Mouse (Mus musculus) midbrain, embryonic 15.5 days (tissue): ENCODE measurements around the gene Syncrip. TPM values are rescaled to one million over a fixed set of nuclear protein-coding genes. Genes with fewer than 3 reads are reported as not detected.
"Not testable (repeated sequence)": the region's sequence is repeated elsewhere in the genome, so short reads cannot be mapped to it uniquely, and the experiment has no call there.

Experiments
- ATAC-seq: fragments of 200-750 bp; cut with Nextera tagmentation; replicated peaks from 2 replicates; pipeline ENCODE4 v1.8.0; 2017; ENCODE audit warnings: moderate TSS enrichment
- H3K27ac ChIP-seq: fragments of 300-500 bp; sonication (generic); 2 replicates; pipeline ENCODE4 v1.5.1; 2015; ENCODE audit warnings: mild to moderate bottlenecking, inconsistent platforms
- H3K27me3 ChIP-seq: fragments of 300-500 bp; sonication (generic); replicated peaks from 2 replicates; pipeline ENCODE4 v1.6.1; 2015; ENCODE audit warnings: inconsistent platforms
- H3K36me3 ChIP-seq: fragments of 300-500 bp; sonication (generic); replicated peaks from 2 replicates; pipeline ENCODE4 v1.6.1; 2015; ENCODE audit warnings: inconsistent platforms
- H3K4me1 ChIP-seq: fragments of 300-500 bp; sonication (generic); 2 replicates; pipeline ENCODE4 v1.6.1; 2015; ENCODE audit warnings: inconsistent platforms
- H3K4me2 ChIP-seq: fragments of 300-500 bp; sonication (generic); 2 replicates; pipeline ENCODE4 v1.6.1; 2015; ENCODE audit warnings: inconsistent platforms, mild to moderate bottlenecking, moderate library complexity
- H3K4me3 ChIP-seq: fragments of 300-500 bp; sonication (generic); 2 replicates; pipeline ENCODE4 v1.5.1; 2015; ENCODE audit warnings: mild to moderate bottlenecking, inconsistent platforms
- H3K9ac ChIP-seq: fragments of 300-500 bp; sonication (generic); 2 replicates; pipeline ENCODE4 v1.6.1; 2015; ENCODE audit warnings: mild to moderate bottlenecking, inconsistent platforms
- H3K9me3 ChIP-seq: fragments of 300-500 bp; sonication (generic); 2 replicates; pipeline ENCODE4 v1.6.1; 2016; ENCODE audit warnings: inconsistent platforms
- WGBS: fragments of 180-500 bp; shearing (Covaris S2); methylation state at CpG from one replicate; pipeline ENCODE4 v1.1.7; 2015; ENCODE audit warnings: mixed read lengths; 5-methylcytosine and 5-hydroxymethylcytosine counted together
- polyA plus RNA-seq: library from polyadenylated mRNA; unstranded; fragments of >200 nt; fragmentation: Nextera tagmentation; extraction: Ambion mirVana; gene quantifications from 2 replicates; pipeline ENCODE4 v1.2.1, GENCODE M21; 2015

The Syncrip gene
- 75.2 and 82.5 TPM in 2 replicates for polyA plus RNA-seq

DNA sequence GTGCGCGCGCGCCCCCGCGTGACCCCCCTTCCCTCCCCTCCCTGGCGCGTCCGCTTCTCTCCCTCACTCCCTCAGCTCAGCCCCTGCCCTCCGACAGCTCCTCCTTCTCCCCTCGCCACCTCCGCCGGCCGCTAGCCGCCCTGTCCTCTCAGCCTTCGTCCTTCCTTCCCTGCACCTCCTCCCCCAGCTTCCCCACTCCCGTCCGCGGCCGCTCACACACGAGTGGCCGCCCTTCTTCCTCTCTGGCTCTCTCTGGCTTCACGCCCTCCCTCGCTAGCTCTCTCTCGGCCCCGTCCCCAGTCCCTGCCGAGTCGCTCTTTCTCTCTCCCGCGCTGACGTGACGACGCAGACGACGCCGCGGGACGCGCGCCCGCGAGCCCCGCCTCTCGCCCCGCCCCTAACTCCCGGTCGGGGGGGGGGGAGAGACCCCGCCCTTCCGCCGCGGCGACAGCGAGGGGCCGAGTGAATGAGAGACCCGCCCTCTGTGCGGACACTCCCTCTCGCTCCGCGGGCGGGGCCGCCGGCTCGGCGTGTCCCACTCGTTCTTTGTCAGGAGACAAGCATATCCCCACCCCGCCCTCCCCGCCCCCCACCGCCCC lies at the start of gene Syncrip:
TSS of gene Syncrip (minus strand) at position 345 of the 599 bp plus-strand sequence.
- Histone ChIP-seq H3K4me3 (peak within 1 kb of the TSS; percentile 87), H3K4me1 (peaks cover 23% of the 10 kb centered on the region), H3K9ac (peak within 1 kb of the TSS; percentile 88), H3K27ac (peak within 1 kb of the TSS; percentile 99), H3K4me2 (peak within 1 kb of the TSS; percentile 58)
- not testable (repeated sequence) for H3K9me3 ChIP-seq, H3K27me3 ChIP-seq, H3K36me3 ChIP-seq
- ATAC-seq, result peak; percentile 96
- under 1% methylated on average over 49 of the region's 68 CpGs for WGBS

DNA sequence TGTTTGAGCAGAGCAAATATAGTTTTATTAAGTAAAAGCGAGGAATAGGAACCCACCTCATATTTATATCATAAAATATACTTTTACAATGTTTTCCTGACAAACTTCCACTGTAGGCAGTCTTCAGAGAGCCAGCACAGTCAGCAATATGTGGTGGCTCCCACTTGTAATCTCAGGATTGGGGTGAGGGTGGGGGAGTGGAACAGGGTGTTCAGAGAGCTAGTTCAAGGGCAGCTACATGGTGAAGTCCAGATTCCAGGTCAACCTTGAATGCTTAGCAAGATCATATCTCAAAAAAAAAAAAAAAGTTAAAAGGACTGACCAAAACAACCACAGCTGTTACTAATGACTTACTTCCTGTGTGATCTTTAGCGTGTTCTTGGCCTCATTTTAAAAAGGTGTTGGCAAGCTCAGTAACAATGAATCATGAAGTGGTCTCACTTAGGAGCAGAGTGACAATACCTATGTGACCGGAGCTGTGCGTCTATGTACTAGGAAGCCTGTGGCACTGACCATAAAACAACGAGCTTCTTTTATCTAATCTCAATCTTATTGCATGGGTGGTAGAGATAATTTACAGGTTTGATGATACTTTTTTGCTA lies 47.7 kb upstream of the Syncrip start:
- ATAC-seq, result no peak
- 91% methylated on average over 5 of the region's 5 CpGs for WGBS

DNA sequence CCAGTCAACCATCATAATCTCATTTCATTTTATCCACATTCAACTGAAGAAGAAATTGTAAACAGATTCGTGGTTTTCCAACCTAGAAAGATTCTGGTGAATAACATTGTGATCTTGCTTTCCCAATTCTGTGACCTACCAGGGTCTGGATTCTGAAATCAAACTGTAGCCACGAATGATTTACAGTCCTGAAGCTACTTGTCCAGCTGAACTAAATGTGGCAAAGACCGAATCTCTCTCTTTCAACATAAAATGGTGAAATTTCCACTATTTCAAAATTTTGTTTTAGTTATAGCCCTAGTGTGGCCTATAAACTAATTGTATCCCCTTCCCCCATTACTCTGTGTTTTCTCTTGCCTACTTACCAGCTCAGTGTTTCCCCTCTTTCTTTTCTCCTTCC lies 47.2 kb upstream of the Syncrip start:
- no peaks in the 10 kb centered on the region for H3K4me1 ChIP-seq
- no peaks in the 10 kb centered on the region for H3K9me3 ChIP-seq
- H3K36me3 ChIP-seq, result no peaks in the 10 kb centered on the region
- no peak overlapping the region for H3K27ac ChIP-seq
- 84% methylated on average over 3 of the region's 3 CpGs for WGBS
- ATAC-seq, result no peak
- H3K9ac ChIP-seq, result no peak overlapping the region
- no peak overlapping the region for H3K4me3 ChIP-seq
- H3K4me2 ChIP-seq, result no peak overlapping the region
- H3K27me3 ChIP-seq, result no peaks in the 10 kb centered on the region

More for the DNA sequence above, 47.7 kb upstream of the Syncrip start:
- no peaks in the 10 kb centered on the region for H3K4me1 ChIP-seq
- no peak overlapping the region for H3K9ac ChIP-seq
- no peaks in the 10 kb centered on the region for H3K9me3 ChIP-seq
- H3K36me3 ChIP-seq, result no peaks in the 10 kb centered on the region
- no peaks in the 10 kb centered on the region for H3K27me3 ChIP-seq
- no peak overlapping the region for H3K27ac ChIP-seq
- H3K4me3 ChIP-seq, result no peak overlapping the region
- H3K4me2 ChIP-seq, result no peak overlapping the region

DNA sequence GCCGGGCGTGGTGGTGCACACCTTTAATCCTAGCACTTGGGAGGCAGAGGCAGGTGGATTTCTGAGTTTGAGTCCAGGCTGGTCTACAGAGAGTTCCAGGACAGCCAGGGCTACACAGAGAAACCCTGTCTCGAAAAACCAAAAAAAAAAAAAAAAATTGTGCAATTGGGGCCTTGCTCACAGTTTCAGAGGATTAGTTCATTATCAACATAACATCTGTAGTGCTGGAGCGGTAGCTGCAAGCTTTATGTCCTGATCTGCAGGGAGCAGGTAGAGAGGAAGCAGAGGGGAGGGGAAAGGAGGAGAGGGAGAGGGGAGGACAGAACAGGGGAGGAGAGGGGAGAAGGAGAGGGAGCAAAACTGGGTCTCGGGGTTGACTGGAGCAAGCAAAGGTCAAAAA lies 46.4 kb upstream of the Syncrip start:
- WGBS, result 78% methylated on average over 5 of the region's 5 CpGs
- H3K9me3 ChIP-seq, result no peaks in the 10 kb centered on the region

DNA sequence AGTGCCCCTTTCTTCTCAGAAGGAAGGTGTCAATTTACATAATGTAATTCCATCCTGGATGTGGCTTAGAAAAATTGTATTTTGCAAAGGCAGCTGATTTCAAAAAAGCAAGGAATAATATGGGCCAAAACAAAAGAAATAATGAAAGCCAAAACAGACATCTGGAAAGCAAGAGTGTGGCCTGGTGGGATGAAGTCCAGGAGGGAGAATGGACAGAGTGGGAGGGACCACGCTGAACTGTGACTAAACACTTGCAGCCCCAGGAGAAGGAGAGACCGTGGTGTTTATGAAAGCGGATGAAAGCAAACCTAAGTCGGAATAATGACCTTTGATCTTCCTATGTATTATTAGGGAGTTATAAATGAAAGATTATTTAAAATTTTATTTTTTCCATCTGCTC lies 45.6 kb upstream of the Syncrip start:
- Histone ChIP-seq H3K36me3 (no peaks in the 10 kb centered on the region), H3K9ac (no peak overlapping the region), H3K4me1 (peaks cover 3% of the 10 kb centered on the region; the same call in 1 of the 2 replicates), H3K9me3 (no peaks in the 10 kb centered on the region), H3K4me3 (no peak overlapping the region), H3K27me3 (no peaks in the 10 kb centered on the region), H3K4me2 (no peak overlapping the region), H3K27ac (no peak overlapping the region)
- no peak for ATAC-seq
- WGBS, result 86% methylated on average over 4 of the region's 4 CpGs

More for the DNA sequence above, 46.4 kb upstream of the Syncrip start:
- ATAC-seq, result no peak
- Histone ChIP-seq H3K36me3 (no peaks in the 10 kb centered on the region), H3K27ac (no peak overlapping the region), H3K4me2 (no peak overlapping the region), H3K9ac (no peak overlapping the region), H3K4me3 (no peak overlapping the region), H3K4me1 (no peaks in the 10 kb centered on the region), H3K27me3 (no peaks in the 10 kb centered on the region)

DNA sequence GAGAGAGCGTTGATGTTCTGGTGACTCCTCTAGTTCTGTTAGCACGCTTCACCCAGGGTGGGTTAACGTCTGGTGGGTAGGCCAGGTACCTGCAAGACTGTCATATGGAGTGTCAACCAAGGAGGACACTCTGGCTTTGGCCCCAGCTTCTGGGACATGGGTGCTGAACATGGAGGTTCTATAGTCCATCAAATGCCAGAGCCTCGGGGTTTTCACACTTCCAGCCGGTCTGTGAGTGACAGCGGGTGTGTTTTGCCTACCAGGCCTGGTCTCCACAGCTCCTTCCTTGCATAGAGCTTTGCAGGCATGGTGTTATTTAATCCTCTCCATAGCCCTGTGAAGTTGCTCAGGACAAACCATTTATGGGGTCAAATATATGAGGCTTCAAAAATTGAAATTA lies 43.0 kb upstream of the Syncrip start:
- Histone ChIP-seq H3K4me1 (peaks cover 12% of the 10 kb centered on the region), H3K4me3 (no peak overlapping the region), H3K36me3 (0 out of 2 replicates have a peak, but pooled peaks cover 5% of the 10 kb centered on the region), H3K27ac (no peak overlapping the region), H3K27me3 (no peaks in the 10 kb centered on the region), H3K4me2 (no peak overlapping the region), H3K9ac (no peak overlapping the region), H3K9me3 (no peaks in the 10 kb centered on the region)
- 87% methylated on average over 6 of the region's 6 CpGs for WGBS
- no peak for ATAC-seq

DNA sequence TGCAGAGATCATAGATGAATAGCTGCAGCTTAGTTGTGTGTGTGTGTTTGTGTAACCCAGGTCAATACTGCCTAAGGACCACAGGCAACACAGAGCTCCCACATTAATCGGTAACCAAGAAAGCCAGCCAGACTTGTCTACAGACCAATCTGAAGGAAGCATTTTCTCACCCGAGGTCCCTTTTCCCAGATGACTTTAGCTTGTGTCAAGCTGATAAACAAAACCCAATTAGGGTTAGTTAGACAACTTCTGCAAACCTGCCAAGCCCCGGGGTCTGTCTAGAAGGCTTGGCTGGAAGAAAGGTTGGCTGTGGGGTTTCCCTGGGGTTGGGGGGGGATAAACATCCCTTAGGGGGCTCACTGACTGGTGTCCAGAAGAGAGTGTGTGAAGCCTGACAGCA lies 42.4 kb upstream of the Syncrip start:
- Histone ChIP-seq H3K27ac (no peak overlapping the region), H3K9me3 (no peaks in the 10 kb centered on the region), H3K36me3 (0 out of 2 replicates have a peak, but pooled peaks cover 7% of the 10 kb centered on the region), H3K4me3 (no peak overlapping the region), H3K4me2 (no peak overlapping the region), H3K9ac (no peak overlapping the region), H3K4me1 (peaks cover 18% of the 10 kb centered on the region), H3K27me3 (no peaks in the 10 kb centered on the region)
- WGBS, result 81% methylated on average over 3 of the region's 3 CpGs
- ATAC-seq, result no peak

DNA sequence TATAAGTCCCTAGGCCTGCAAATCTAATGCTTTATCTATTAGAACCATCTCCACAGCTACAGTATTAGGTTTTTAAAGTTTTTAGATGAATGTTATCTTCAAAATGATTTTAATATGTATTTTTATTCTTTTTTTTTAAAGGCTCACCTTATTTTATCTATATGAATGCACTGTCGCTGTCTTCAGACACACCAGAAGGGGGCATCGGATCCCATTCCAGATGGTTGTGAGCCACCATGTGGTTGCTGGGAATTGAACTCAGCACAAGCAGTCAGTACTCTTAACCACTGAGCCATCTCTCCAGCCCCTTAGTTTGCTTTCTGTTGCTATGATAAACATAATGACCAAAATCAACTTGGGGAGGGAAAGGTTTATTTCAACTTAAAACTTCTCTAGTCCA lies 42.0 kb upstream of the Syncrip start:
- no peak overlapping the region for H3K9ac ChIP-seq
- H3K4me2 ChIP-seq, result no peak overlapping the region
- H3K36me3 ChIP-seq, result 0 out of 2 replicates have a peak, but pooled peaks cover 7% of the 10 kb centered on the region
- H3K27me3 ChIP-seq, result no peaks in the 10 kb centered on the region
- WGBS, result 94% methylated on average over 2 of the region's 2 CpGs
- H3K4me1 ChIP-seq, result peaks cover 21% of the 10 kb centered on the region
- ATAC-seq, result no peak
- no peaks in the 10 kb centered on the region for H3K9me3 ChIP-seq
- H3K4me3 ChIP-seq, result no peak overlapping the region
- no peak overlapping the region for H3K27ac ChIP-seq

DNA sequence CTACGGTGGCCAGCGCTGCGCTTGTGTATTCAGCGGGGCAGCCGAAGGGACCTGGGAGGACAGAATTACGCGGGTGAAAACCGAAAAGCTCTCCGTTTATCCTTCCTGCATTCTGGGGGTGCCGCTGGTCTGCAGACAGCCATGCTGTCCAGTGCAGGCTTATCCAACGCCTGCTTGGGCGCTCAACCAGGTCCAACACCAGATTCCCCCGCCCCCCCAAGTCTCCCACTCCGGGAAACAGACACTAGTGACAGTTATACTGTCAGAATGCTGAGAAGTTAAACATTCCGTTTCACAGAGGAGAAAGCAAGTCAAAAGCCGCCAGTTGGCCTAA lies 40.9 kb upstream of the Syncrip start:
- H3K36me3 ChIP-seq, result 0 out of 2 replicates have a peak, but pooled peaks cover 7% of the 10 kb centered on the region
- H3K4me1 ChIP-seq, result peaks cover 27% of the 10 kb centered on the region
- H3K4me3 ChIP-seq, result peak overlapping the region; percentile 60
- ATAC-seq, result no peak; the same call in 1 of the 2 replicates
- under 1% methylated on average over 16 of the region's 16 CpGs for WGBS
- H3K4me2 ChIP-seq, result peak overlapping the region; percentile 89
- no peaks in the 10 kb centered on the region for H3K9me3 ChIP-seq
- H3K9ac ChIP-seq, result peak overlapping the region; percentile 43
- peak overlapping the region; percentile 90 for H3K27ac ChIP-seq
- H3K27me3 ChIP-seq, result no peaks in the 10 kb centered on the region

DNA sequence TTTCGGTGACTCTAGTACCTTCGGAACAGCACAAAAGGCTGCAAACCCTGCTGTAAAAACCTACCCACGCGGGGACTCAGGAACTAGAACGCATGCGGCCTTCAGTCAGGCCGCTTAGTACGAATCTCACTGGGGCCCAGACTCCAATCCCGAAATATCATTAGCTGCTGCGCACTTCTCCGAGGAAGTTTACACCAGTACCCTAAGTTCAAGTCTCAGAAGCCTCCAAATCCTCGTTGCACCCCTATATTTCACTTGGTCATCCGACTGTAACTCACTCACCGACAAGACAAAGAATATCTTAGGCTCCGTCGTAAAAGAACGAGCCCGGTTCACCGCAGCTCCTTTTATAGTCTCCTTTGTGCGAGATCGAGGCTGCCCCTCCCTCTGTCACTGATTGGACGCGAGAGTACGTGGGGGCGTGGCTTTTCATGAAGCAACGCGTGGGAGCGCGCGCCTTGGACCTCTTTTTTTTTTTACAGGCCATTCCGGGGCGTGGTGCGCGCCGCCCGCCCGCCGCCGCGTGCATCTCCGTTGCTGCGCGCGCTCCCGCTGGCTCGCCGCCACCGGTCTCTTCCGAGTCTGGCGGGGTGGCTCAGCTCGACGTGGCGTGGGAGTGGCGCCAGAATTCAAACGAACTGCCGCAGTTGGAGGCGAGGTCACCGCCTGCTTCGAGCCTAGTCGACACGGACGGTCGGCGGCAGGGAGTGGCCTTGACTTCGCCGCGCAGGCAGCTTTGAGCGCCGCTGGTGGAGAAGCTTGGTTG lies 40.4 kb upstream of the Syncrip start:
- H3K9ac ChIP-seq, result peak overlapping the region; percentile 82
- 0 out of 2 replicates have a peak, but pooled peaks cover 7% of the 10 kb centered on the region for H3K36me3 ChIP-seq
- H3K27ac ChIP-seq, result peak overlapping the region; percentile 90
- under 1% methylated on average over 68 of the region's 69 CpGs for WGBS
- H3K4me2 ChIP-seq, result peak overlapping the region; percentile 89
- H3K4me3 ChIP-seq, result peak overlapping the region; percentile 60
- H3K9me3 ChIP-seq, result no peaks in the 10 kb centered on the region
- H3K27me3 ChIP-seq, result no peaks in the 10 kb centered on the region
- H3K4me1 ChIP-seq, result peaks cover 27% of the 10 kb centered on the region
- ATAC-seq, result peak; percentile 91

DNA sequence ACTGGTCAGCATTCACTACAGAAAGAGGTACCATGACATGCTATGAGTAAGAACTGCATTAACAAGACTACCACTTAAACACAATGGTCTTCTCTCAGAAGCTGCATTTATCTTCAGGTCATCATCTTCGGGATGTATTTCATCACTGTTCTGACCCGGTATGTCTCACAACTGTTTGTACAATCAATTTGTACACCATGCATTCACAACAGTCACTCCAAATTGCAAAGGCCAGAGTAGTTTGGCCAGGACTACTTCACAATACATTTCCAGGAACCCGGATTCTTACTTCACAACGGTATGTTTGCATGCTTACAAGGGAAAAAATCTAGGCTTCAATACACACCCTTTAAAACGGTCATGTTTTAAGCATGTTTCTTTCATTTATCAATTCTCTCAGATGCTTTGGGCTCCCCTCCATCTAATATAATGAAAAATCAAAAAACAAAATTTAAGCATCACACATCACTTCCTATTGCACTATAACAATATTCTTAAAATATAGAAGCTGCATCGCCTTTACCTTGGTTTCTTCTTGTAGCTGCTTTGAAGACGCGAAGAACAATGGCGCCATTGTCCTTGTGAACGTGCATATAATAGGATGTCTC lies 39.7 kb upstream of the Syncrip start:
- H3K36me3 ChIP-seq, result 0 out of 2 replicates have a peak, but pooled peaks cover 7% of the 10 kb centered on the region
- peak overlapping the region; percentile 60 for H3K4me3 ChIP-seq
- WGBS, result under 1% methylated on average over 10 of the region's 10 CpGs
- H3K4me1 ChIP-seq, result peaks cover 27% of the 10 kb centered on the region
- peak overlapping the region; percentile 90 for H3K27ac ChIP-seq
- no peak for ATAC-seq
- H3K9ac ChIP-seq, result peak overlapping the region; percentile 82
- peak overlapping the region; percentile 89 for H3K4me2 ChIP-seq
- H3K9me3 ChIP-seq, result no peaks in the 10 kb centered on the region
- no peaks in the 10 kb centered on the region for H3K27me3 ChIP-seq
